Mouse (Mus musculus): Measurements from ENCODE around the gene Capn3.
A peak's percentile ranks its signal among the peaks of the same experiment; 100 is the strongest.

Capn3 gene

GRCm38 (mm10) chr2:120481921-120482320 is 26.1 kb downstream of the Capn3 start:
- DNase-seq (ENCODE audit: extremely low read depth, low read depth, low spot score), result no peak

- no peak for DNase-seq (ENCODE audit: extremely low read depth, low read depth, low spot score)
Measured at GRCm38 (mm10) chr2:120482506-120483389, 26.9 kb downstream of the Capn3 start.

- DNase-seq (ENCODE audit: extremely low read depth, low read depth, low spot score), result no peak
Measured at GRCm38 (mm10) chr2:120484241-120484640, 28.4 kb downstream of the Capn3 start.

GRCm38 (mm10) chr2:120493254-120493653 is 37.4 kb downstream of the Capn3 start:
- DNase-seq (ENCODE audit: extremely low read depth, low read depth, low spot score), result no peak

GRCm38 (mm10) chr2:120496511-120496910 is 40.7 kb downstream of the Capn3 start:
- no peak for DNase-seq (ENCODE audit: extremely low read depth, low read depth, low spot score)

GRCm38 (mm10) chr2:120499971-120500471 is 44.2 kb downstream of the Capn3 start:
- no peak for DNase-seq (ENCODE audit: extremely low read depth, low read depth, low spot score)

GRCm38 (mm10) chr2:120501136-120501918 is 45.5 kb downstream of the Capn3 start:
- no peak for DNase-seq (ENCODE audit: extremely low read depth, low read depth, low spot score)

- DNase-seq (ENCODE audit: extremely low read depth, low read depth, low spot score), result no peak
Measured at GRCm38 (mm10) chr2:120501931-120502604, 46.2 kb downstream of the Capn3 start.

- no peak for DNase-seq (ENCODE audit: extremely low read depth, low read depth, low spot score)
Measured at GRCm38 (mm10) chr2:120502605-120502990, 46.8 kb downstream of the Capn3 start.

- DNase-seq (ENCODE audit: extremely low read depth, low read depth, low spot score), result no peak
Measured at GRCm38 (mm10) chr2:120503094-120503493, 47.3 kb downstream of the Capn3 start.

GRCm38 (mm10) chr2:120503992-120504391 is 48.2 kb downstream of the Capn3 start:
- DNase-seq (ENCODE audit: extremely low read depth, low read depth, low spot score), result no peak

- no peak for DNase-seq (ENCODE audit: extremely low read depth, low read depth, low spot score)
Measured at GRCm38 (mm10) chr2:120514181-120514580, 58.4 kb downstream of the Capn3 start.

GRCm38 (mm10) chr2:120518547-120519210 is 62.9 kb downstream of the Capn3 start:
- peak; percentile 45 for DNase-seq (ENCODE audit: extremely low read depth, low read depth, low spot score)

GRCm38 (mm10) chr2:120526771-120527170 is 71.0 kb downstream of the Capn3 start:
- no peak for DNase-seq (ENCODE audit: extremely low read depth, low read depth, low spot score)

- no peak for DNase-seq (ENCODE audit: extremely low read depth, low read depth, low spot score)
Measured at GRCm38 (mm10) chr2:120529531-120529930, 73.7 kb downstream of the Capn3 start.

- no peak for DNase-seq (ENCODE audit: extremely low read depth, low read depth, low spot score)
Measured at GRCm38 (mm10) chr2:120531223-120531622, 75.4 kb downstream of the Capn3 start.

- no peak for DNase-seq (ENCODE audit: extremely low read depth, low read depth, low spot score)
Measured at GRCm38 (mm10) chr2:120539333-120539732, 83.5 kb downstream of the Capn3 start.

GRCm38 (mm10) chr2:120539778-120540208 is 84.0 kb downstream of the Capn3 start:
- DNase-seq (ENCODE audit: extremely low read depth, low read depth, low spot score), result no peak

GRCm38 (mm10) chr2:120544732-120545131 is 88.9 kb downstream of the Capn3 start:
- no peak for DNase-seq (ENCODE audit: extremely low read depth, low read depth, low spot score)

Data from fat pad, adult 2 months (tissue).